Mouse (Mus musculus): ENCODE results near the gene Asah2. TPM values are rescaled to one million over a fixed set of nuclear protein-coding genes. Genes with fewer than 3 reads are reported as not detected.

The Asah2 gene
- total and polyA plus RNA-seq, 2 experiments from 2014 or later: 0.49 to 3.4 TPM

DNA sequence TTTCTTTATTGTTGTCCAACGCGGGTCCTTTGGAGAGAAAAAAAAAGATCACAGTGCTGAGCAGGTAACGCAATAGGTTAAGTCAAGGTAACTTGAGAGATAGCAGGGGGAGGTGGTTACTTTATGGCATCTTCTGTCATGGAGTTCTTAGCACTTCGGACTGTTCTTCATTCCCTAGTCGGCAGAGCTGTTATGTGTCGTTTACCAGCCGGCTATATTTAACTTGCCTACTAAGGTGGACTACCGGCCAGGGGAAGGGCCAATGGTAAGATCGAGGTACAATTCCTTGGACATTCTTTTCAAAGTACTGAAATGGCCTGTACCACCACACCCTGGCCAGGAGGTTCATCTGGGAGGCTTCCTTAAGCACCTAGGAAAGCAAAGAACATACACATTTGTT lies 16.1 kb upstream of the Asah2 start:
- H3K27ac ChIP-seq (ENCODE audit: low read depth, low read length): no peak overlapping the region
- H3K4me1 ChIP-seq (ENCODE audit: insufficient read depth, low read length): no peaks in the 10 kb centered on the region
- no peaks in the 10 kb centered on the region for H3K36me3 ChIP-seq (ENCODE audit: insufficient read depth, low read length)
- ATAC-seq (ENCODE audit: low FRiP score) (no peak), DNase-seq (ENCODE audit: low spot score) (no peak)
- no peak overlapping the region for H3K4me3 ChIP-seq (ENCODE audit: low read depth, low read length)
- H3K27me3 ChIP-seq (ENCODE audit: insufficient read depth, low read length): no peaks in the 10 kb centered on the region
- no peak overlapping the region for H3K9ac ChIP-seq (replicated peaks; ENCODE audit: low read length, poor library complexity, severe bottlenecking)
- 93% methylated on average over 9 of the region's 9 CpGs for WGBS
- H3K9me3 ChIP-seq (ENCODE audit: low read length): no peaks in the 10 kb centered on the region
- TF ChIP-seq CTCF (IDR thresholded peaks at IDR 0.05): no peak
- H3K4me2 ChIP-seq (ENCODE audit: low read depth, low read length, poor library complexity, severe bottlenecking): no peak overlapping the region

DNA sequence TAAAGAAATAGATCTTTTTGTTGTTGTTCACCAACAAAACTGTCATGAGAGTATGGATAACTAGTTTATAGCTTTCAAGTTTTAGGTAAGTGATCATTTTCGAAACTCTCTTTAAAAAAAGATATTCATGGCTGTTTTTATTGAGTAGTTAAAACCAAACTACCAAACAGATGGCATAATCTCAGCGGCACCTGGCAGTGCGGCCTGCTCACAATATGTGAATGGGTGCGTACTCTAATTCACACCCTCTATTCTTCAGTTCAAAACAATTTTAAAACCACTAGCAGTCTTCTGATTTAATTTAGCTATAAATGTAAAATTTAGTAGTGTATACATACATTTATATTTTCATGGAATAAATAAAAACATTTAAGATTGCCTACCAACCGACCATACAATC lies 15.2 kb upstream of the Asah2 start:
- no peaks in the 10 kb centered on the region for H3K9me3 ChIP-seq (ENCODE audit: low read length)
- ATAC-seq (ENCODE audit: low FRiP score) (no peak), DNase-seq (ENCODE audit: low spot score) (no peak)
- no peak overlapping the region for H3K4me3 ChIP-seq (ENCODE audit: low read depth, low read length)
- no peak overlapping the region for H3K27ac ChIP-seq (ENCODE audit: low read depth, low read length)
- H3K36me3 ChIP-seq (ENCODE audit: insufficient read depth, low read length): no peaks in the 10 kb centered on the region
- no peak overlapping the region for H3K9ac ChIP-seq (replicated peaks; ENCODE audit: low read length, poor library complexity, severe bottlenecking)
- H3K4me2 ChIP-seq (ENCODE audit: low read depth, low read length, poor library complexity, severe bottlenecking): no peak overlapping the region
- no peaks in the 10 kb centered on the region for H3K27me3 ChIP-seq (ENCODE audit: insufficient read depth, low read length)
- no peaks in the 10 kb centered on the region for H3K4me1 ChIP-seq (ENCODE audit: insufficient read depth, low read length)
- 94% methylated on average over 5 of the region's 5 CpGs for WGBS
- no peak for TF ChIP-seq CTCF (IDR thresholded peaks at IDR 0.05)

DNA sequence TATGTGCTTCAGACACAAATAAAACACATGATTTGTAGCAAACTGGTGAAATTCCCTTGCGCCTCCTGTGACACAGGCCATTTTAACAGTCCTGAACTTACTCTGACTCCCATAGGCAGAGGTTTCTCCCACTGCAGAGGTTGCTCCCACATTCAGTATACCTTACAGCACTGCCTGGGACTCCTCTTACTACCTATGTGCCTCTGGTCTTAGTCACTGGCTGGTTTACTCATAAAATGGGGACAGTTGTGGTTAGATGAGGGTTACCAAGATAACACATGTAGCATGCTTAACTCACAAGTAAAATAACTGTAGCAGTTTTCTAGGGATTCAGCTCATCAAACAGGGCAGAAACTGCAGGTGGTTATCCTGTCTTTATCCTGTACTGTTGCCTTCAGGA lies 12.8 kb upstream of the Asah2 start:
- no peak overlapping the region for H3K27ac ChIP-seq (ENCODE audit: low read depth, low read length)
- H3K27me3 ChIP-seq (ENCODE audit: insufficient read depth, low read length): no peaks in the 10 kb centered on the region
- no peaks in the 10 kb centered on the region for H3K4me1 ChIP-seq (ENCODE audit: insufficient read depth, low read length)
- no peak for ATAC-seq (ENCODE audit: low FRiP score)
- TF ChIP-seq CTCF (IDR thresholded peaks at IDR 0.05): no peak
- H3K9me3 ChIP-seq (ENCODE audit: low read length): no peaks in the 10 kb centered on the region
- H3K36me3 ChIP-seq (ENCODE audit: insufficient read depth, low read length): no peaks in the 10 kb centered on the region
- no peak overlapping the region for H3K4me3 ChIP-seq (ENCODE audit: low read depth, low read length)
- no peak overlapping the region for H3K9ac ChIP-seq (replicated peaks; ENCODE audit: low read length, poor library complexity, severe bottlenecking)
- no peak for DNase-seq (ENCODE audit: low spot score)
- 97% methylated on average over 1 of the region's 1 CpGs for WGBS
- no peak overlapping the region for H3K4me2 ChIP-seq (ENCODE audit: low read depth, low read length, poor library complexity, severe bottlenecking)

DNA sequence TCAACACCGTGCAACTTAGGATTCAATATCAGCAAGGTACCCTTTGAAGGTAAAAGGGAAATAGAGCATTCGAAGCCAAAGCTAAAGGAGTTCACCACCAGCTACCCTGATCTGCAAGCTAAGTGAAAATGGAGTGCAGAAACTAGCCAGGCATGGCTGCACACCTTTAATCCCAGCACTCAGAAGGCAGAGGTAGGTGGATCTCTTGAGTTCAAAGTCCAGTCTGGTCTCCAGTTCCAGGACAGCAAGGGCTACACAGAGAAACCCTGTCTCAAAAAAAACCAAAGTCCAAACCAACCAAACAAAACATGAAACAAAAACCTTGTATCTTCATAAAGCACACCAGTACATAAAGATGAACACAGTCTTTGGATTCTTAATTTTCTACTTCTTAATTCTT lies 11.7 kb upstream of the Asah2 start:
- 89% methylated on average over 2 of the region's 2 CpGs for WGBS

DNA sequence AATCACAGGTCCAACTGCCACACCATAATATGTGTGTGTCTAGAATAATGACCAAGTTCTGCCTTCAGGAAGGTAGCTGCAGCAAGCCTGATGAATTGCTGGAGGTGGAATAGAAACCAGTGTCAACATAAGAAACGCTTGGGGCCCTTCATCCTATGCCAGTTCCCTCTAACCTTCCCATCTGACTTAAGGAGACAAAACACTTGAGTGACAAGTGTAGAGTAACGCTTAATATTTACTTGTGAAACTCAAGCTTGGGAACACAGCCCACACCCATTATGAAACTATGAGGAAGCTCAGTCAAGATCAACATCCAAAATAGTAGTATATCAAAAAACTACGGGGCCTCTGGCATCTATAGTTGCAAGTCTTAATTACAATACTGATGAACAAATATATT lies 10.5 kb upstream of the Asah2 start:
- no peak overlapping the region for H3K9ac ChIP-seq (replicated peaks; ENCODE audit: low read length, poor library complexity, severe bottlenecking)
- no peak overlapping the region for H3K4me2 ChIP-seq (ENCODE audit: low read depth, low read length, poor library complexity, severe bottlenecking)
- WGBS: 92% methylated on average over 3 of the region's 3 CpGs
- no peaks in the 10 kb centered on the region for H3K9me3 ChIP-seq (ENCODE audit: low read length)
- no peak for ATAC-seq (ENCODE audit: low FRiP score)
- no peaks in the 10 kb centered on the region for H3K36me3 ChIP-seq (ENCODE audit: insufficient read depth, low read length)
- DNase-seq (ENCODE audit: low spot score): no peak
- H3K27me3 ChIP-seq (ENCODE audit: insufficient read depth, low read length): no peaks in the 10 kb centered on the region
- no peak overlapping the region for H3K27ac ChIP-seq (ENCODE audit: low read depth, low read length)
- H3K4me3 ChIP-seq (ENCODE audit: low read depth, low read length): no peak overlapping the region
- H3K4me1 ChIP-seq (ENCODE audit: insufficient read depth, low read length): no peaks in the 10 kb centered on the region
- TF ChIP-seq CTCF (IDR thresholded peaks at IDR 0.05): no peak

More for the DNA sequence above, 11.7 kb upstream of the Asah2 start:
- Histone ChIP-seq H3K9me3 (ENCODE audit: low read length) (no peaks in the 10 kb centered on the region), H3K4me3 (ENCODE audit: low read depth, low read length) (no peak overlapping the region), H3K4me1 (ENCODE audit: insufficient read depth, low read length) (no peaks in the 10 kb centered on the region), H3K4me2 (ENCODE audit: low read depth, low read length, poor library complexity, severe bottlenecking) (no peak overlapping the region), H3K27ac (ENCODE audit: low read depth, low read length) (no peak overlapping the region), H3K9ac (replicated peaks; ENCODE audit: low read length, poor library complexity, severe bottlenecking) (no peak overlapping the region), H3K36me3 (ENCODE audit: insufficient read depth, low read length) (no peaks in the 10 kb centered on the region), H3K27me3 (ENCODE audit: insufficient read depth, low read length) (no peaks in the 10 kb centered on the region)
- no peak for DNase-seq (ENCODE audit: low spot score)
- ATAC-seq (ENCODE audit: low FRiP score): no peak
- TF ChIP-seq CTCF (IDR thresholded peaks at IDR 0.05): no peak

DNA sequence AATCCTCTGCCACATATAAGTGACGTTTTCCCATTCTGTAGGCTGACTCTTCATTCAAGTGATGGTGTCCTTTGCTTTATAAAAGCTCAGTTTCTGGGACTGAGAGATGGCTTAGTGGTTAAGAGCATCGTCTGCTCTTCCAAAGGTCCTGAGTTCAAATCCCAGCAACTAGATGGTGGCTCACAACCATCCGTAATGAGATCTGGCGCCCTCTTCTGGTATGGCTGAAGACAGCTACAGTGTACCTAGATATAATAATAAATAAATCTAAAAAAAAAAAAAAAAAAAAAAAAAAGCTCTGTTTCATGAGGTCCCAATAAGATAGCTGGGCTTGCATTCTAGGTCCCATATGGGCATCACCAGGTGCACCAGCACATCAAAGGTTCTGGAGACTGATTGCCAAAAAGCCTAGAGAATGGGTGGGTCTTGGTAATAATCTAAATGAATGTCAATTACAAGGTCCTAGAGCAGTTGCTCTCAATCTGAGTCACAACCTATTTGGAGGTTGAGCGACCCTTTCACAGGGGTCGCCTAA lies 9.5 kb upstream of the Asah2 start:
- Histone ChIP-seq H3K4me3 (ENCODE audit: low read depth, low read length) (no peak overlapping the region), H3K9me3 (ENCODE audit: low read length) (no peaks in the 10 kb centered on the region), H3K27me3 (ENCODE audit: insufficient read depth, low read length) (no peaks in the 10 kb centered on the region), H3K4me1 (ENCODE audit: insufficient read depth, low read length) (no peaks in the 10 kb centered on the region), H3K36me3 (ENCODE audit: insufficient read depth, low read length) (no peaks in the 10 kb centered on the region), H3K27ac (ENCODE audit: low read depth, low read length) (no peak overlapping the region), H3K4me2 (ENCODE audit: low read depth, low read length, poor library complexity, severe bottlenecking) (no peak overlapping the region), H3K9ac (replicated peaks; ENCODE audit: low read length, poor library complexity, severe bottlenecking) (no peak overlapping the region)
- 82% methylated on average over 6 of the region's 6 CpGs for WGBS
- ATAC-seq (ENCODE audit: low FRiP score): no peak
- no peak for DNase-seq (ENCODE audit: low spot score)
- 0 out of 2 replicates have a peak, but pooled peaks have one; percentile 15 for TF ChIP-seq CTCF (IDR thresholded peaks at IDR 0.05)
